Mouse (Mus musculus) forebrain, embryonic 10.5 days (tissue): ENCODE measurements around the gene Med12l. TPM values are rescaled to one million over a fixed set of nuclear protein-coding genes. Genes with fewer than 3 reads are reported as not detected.

ENCODE experiments used
- DNase-seq: peaks from one replicate; pipeline ENCODE4 v3.0.0-alpha.2; 2017; ENCODE audit warnings: low spot score; ENCODE audit errors: extremely low spot score
- H3K27ac ChIP-seq: fragments of 300-500 bp; sonication (generic); 2 replicates; pipeline ENCODE4 v1.5.1; 2016; ENCODE audit warnings: mild to moderate bottlenecking
- H3K27me3 ChIP-seq: fragments of 300-500 bp; sonication (generic); 2 replicates; pipeline ENCODE4 v1.6.1; 2016; ENCODE audit warnings: mild to moderate bottlenecking; ENCODE audit not compliant: poor library complexity, severe bottlenecking
- H3K36me3 ChIP-seq: fragments of 300-500 bp; sonication (generic); replicated peaks from 2 replicates; pipeline ENCODE4 v1.6.1; 2016; ENCODE audit warnings: mild to moderate bottlenecking, moderate library complexity
- H3K4me1 ChIP-seq: fragments of 300-500 bp; sonication (generic); 2 replicates; pipeline ENCODE4 v1.6.1; 2016
- H3K4me3 ChIP-seq: fragments of 300-500 bp; sonication (generic); 2 replicates; pipeline ENCODE4 v1.5.1; 2016; ENCODE audit warnings: mild to moderate bottlenecking, moderate library complexity
- H3K9me3 ChIP-seq: fragments of 300-500 bp; sonication (generic); 2 replicates; pipeline ENCODE4 v1.6.1; 2016; ENCODE audit warnings: mild to moderate bottlenecking, moderate library complexity
- WGBS: fragments of 180-500 bp; shearing (Covaris S2); methylation state at CpG from one replicate; pipeline ENCODE4 v1.1.7; 2016; 5-methylcytosine and 5-hydroxymethylcytosine counted together
- polyA plus RNA-seq: library from polyadenylated mRNA; unstranded; fragments of >200 nt; fragmentation: Nextera tagmentation; extraction: Ambion mirVana; gene quantifications from 2 replicates; pipeline ENCODE4 v1.2.1, GENCODE M21; 2016

The Med12l gene
- polyA plus RNA-seq, 1 experiment from 2014 or later, result 3.1 TPM

- Histone ChIP-seq H3K4me3 (no peak overlapping the region), H3K9me3 (no peaks in the 10 kb centered on the region), H3K4me1 (peaks cover 13% of the 10 kb centered on the region), H3K36me3 (no peaks in the 10 kb centered on the region), H3K27ac (no peak overlapping the region), H3K27me3 (no peaks in the 10 kb centered on the region)
- no peak for DNase-seq
- 37% methylated on average over 7 of the region's 7 CpGs for WGBS
These were observed 115.6 kb downstream of the Med12l start for GRCm38 (mm10) chr3:59121067-59121730.

GRCm38 (mm10) chr3:59121780-59122449 is 116.3 kb downstream of the Med12l start:
- DNase-seq, result no peak
- WGBS, result 69% methylated on average over 7 of the region's 7 CpGs
- Histone ChIP-seq H3K9me3 (no peaks in the 10 kb centered on the region), H3K4me3 (no peak overlapping the region), H3K27ac (no peak overlapping the region), H3K27me3 (no peaks in the 10 kb centered on the region), H3K36me3 (no peaks in the 10 kb centered on the region), H3K4me1 (peaks cover 13% of the 10 kb centered on the region)

DNA sequence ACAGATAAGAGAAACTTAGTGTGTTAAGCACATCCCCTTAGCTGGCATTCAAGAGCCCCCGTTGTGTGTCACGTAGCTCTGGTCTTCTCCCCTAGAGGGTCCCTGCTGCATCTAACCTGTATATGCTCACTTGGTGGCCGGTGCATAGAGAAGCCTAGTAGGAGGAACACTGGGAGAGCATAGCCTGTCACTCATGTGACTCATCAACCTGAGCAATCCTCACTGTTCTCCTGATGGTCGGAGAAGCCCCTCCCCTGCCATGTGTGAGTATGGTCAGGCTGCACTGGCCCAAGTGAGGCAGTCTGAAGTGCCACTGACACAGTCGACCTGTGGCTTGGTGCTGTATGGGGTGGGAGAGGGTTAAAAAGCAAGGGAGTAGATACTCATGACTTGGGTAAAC is 119.4 kb downstream of the Med12l start:
- no peaks in the 10 kb centered on the region for H3K36me3 ChIP-seq
- no peak for DNase-seq
- no peaks in the 10 kb centered on the region for H3K9me3 ChIP-seq

GRCm38 (mm10) chr3:59125783-59126555 is 120.3 kb downstream of the Med12l start:
- DNase-seq, result no peak
- WGBS, result 74% methylated on average over 7 of the region's 7 CpGs
- Histone ChIP-seq H3K27ac (no peak overlapping the region), H3K4me1 (peaks cover 11% of the 10 kb centered on the region), H3K27me3 (no peaks in the 10 kb centered on the region), H3K4me3 (no peak overlapping the region), H3K36me3 (no peaks in the 10 kb centered on the region), H3K9me3 (no peaks in the 10 kb centered on the region)

More for the DNA sequence above, 119.4 kb downstream of the Med12l start:
- Histone ChIP-seq H3K27me3 (no peaks in the 10 kb centered on the region), H3K4me1 (peaks cover 13% of the 10 kb centered on the region), H3K27ac (no peak overlapping the region), H3K4me3 (no peak overlapping the region)
- WGBS, result 78% methylated on average over 5 of the region's 5 CpGs

GRCm38 (mm10) chr3:59128681-59129080 is 123.1 kb downstream of the Med12l start:
- H3K9me3 ChIP-seq, result no peaks in the 10 kb centered on the region
- WGBS, result 79% methylated on average over 20 of the region's 20 CpGs
- DNase-seq, result no peak
- H3K27ac ChIP-seq, result no peak overlapping the region
- no peak overlapping the region for H3K4me3 ChIP-seq
- H3K36me3 ChIP-seq, result no peaks in the 10 kb centered on the region
- no peaks in the 10 kb centered on the region for H3K27me3 ChIP-seq
- 0 out of 2 replicates have a peak, but pooled peaks cover 2% of the 10 kb centered on the region for H3K4me1 ChIP-seq

- WGBS, result 91% methylated on average over 3 of the region's 3 CpGs
- no peak for DNase-seq
These were observed 123.9 kb downstream of the Med12l start for GRCm38 (mm10) chr3:59129547-59129946.

DNA sequence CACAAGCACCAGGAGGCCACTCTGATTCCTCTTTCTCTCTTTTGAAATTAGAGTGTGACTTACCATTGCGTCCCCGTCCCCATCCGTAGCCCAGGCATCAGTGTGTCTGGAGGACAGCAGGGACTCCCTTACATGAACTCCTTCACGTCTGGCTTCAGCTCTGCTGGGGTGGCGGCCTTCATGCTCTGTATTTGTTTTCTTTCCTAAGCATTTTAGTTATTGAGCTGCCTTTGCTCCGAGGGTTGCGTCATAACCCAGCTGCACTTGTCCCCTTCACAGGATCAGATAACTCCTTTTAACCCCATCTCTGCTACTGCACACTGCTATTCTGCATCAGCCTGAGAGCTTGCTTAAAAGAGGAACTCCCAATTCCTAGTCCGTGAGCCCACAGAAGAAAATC is 124.8 kb downstream of the Med12l start:
- Histone ChIP-seq H3K9me3 (no peaks in the 10 kb centered on the region), H3K4me1 (no peaks in the 10 kb centered on the region), H3K4me3 (no peak overlapping the region), H3K27me3 (no peaks in the 10 kb centered on the region), H3K36me3 (no peaks in the 10 kb centered on the region), H3K27ac (no peak overlapping the region)
- DNase-seq, result no peak
- WGBS, result 79% methylated on average over 8 of the region's 8 CpGs

More at GRCm38 (mm10) chr3:59129547-59129946, 123.9 kb downstream of the Med12l start:
- Histone ChIP-seq H3K27me3 (no peaks in the 10 kb centered on the region), H3K36me3 (no peaks in the 10 kb centered on the region), H3K4me1 (no peaks in the 10 kb centered on the region), H3K4me3 (no peak overlapping the region), H3K27ac (no peak overlapping the region), H3K9me3 (no peaks in the 10 kb centered on the region)

DNA sequence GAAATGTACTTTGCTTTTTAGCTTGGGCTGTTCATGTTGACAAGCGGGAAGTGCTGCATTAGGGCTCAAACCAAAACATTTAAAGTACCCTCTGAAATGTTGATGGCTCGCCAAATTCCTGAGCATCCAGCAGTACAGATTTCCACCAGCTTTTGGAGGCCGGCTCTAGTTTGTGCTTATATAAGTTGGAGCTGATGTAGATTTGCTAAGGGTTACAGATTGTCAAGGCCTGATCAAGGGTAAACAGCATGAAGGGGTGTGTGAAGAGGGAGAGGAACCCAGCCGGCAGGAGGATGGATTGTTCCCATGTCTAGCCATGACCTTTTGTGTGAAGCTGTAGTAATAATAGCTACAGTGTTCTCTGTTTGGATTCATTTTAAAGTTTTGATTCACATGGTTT is 125.5 kb downstream of the Med12l start:
- Histone ChIP-seq H3K9me3 (no peaks in the 10 kb centered on the region), H3K36me3 (no peaks in the 10 kb centered on the region), H3K4me3 (no peak overlapping the region), H3K4me1 (no peaks in the 10 kb centered on the region), H3K27me3 (no peaks in the 10 kb centered on the region), H3K27ac (no peak overlapping the region)
- 92% methylated on average over 4 of the region's 4 CpGs for WGBS
- DNase-seq, result no peak

DNA sequence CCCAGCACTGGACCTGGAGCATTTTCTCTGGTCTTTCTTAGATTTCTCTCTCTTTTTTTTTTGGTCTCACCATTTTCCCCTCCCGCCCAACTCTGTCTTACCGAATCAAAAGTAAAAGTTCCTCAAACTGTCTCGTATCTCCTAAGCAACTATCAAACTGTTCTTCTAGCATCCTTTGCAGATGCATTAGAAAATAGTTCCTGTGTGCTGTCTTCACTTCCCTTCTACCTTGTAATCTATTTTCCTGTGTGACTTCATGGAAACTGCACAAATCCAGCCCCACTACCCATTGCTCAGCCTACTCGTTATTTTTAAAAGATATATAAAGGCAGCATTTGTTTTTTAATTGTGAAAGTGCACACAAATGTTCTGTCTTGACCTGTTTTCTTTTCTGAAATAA is 126.3 kb downstream of the Med12l start:
- Histone ChIP-seq H3K27ac (no peak overlapping the region), H3K36me3 (no peaks in the 10 kb centered on the region), H3K4me3 (no peak overlapping the region), H3K4me1 (no peaks in the 10 kb centered on the region), H3K27me3 (no peaks in the 10 kb centered on the region), H3K9me3 (no peaks in the 10 kb centered on the region)
- WGBS, result 88% methylated on average over 4 of the region's 4 CpGs
- DNase-seq, result no peak

DNA sequence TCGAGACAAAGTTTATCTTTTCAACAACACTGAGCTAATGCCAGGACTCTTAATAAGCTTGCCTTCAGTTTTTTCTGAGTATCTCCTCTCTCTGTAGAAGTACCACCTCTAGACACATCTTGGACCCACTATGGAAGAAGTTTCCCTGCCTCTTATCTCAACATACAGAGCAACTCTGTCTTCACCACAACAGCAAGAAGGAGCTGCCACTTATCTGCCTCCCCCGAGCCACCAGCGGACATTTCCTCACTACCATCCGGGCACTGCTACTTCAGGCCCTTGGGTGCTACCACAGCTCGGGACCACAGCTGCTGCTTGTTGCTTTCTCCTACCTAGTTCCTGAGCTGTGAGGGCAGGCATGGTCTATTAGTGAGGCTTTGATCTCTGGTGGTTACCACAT is 127.6 kb downstream of the Med12l start:
- no peaks in the 10 kb centered on the region for H3K36me3 ChIP-seq
- no peaks in the 10 kb centered on the region for H3K27me3 ChIP-seq
- 92% methylated on average over 5 of the region's 5 CpGs for WGBS
- no peaks in the 10 kb centered on the region for H3K9me3 ChIP-seq
- no peaks in the 10 kb centered on the region for H3K4me1 ChIP-seq
- no peak overlapping the region for H3K27ac ChIP-seq
- DNase-seq, result no peak
- H3K4me3 ChIP-seq, result no peak overlapping the region

DNA sequence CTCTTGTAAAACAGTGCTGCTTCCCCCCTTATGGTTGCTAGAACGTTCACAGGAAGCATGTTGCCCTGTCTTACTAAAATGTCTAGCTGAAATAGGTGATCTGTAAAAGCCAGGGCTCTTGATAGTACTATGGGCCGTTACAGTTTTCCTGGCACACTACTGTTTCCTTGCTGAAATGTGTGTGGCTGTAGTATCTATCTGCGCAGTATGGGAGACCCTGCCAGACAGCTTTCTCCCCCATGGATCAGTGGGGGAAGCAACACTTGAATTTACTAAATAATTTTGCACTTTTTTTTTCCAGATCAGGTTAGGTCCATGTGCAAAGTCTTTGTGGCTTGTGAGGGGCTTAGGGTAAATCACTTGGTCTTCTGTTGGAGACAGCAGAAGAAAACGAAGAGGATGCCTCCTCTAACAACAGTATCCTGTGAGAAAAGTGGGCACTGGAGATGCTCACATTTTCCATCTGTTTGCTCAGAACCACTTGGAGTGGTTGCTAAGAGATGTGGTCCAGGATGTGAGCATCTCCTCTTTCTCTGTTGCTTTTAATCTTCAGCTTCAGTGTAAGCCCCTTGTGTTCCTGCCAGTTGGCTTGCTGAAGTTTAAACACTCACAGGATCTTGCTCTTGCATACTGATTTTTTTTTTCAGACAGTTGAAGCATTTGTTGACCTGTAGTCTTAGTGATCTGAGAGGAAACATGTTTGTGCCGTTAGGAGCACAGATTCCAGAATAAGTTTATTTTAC is 130.5 kb downstream of the Med12l start:
- H3K4me1 ChIP-seq, result 0 out of 2 replicates have a peak, but pooled peaks cover 7% of the 10 kb centered on the region
- no peaks in the 10 kb centered on the region for H3K36me3 ChIP-seq
- H3K27ac ChIP-seq, result no peak overlapping the region
- H3K9me3 ChIP-seq, result no peaks in the 10 kb centered on the region
- H3K4me3 ChIP-seq, result no peak overlapping the region
- no peaks in the 10 kb centered on the region for H3K27me3 ChIP-seq
- no peak for DNase-seq
- WGBS, result 85% methylated on average over 5 of the region's 5 CpGs

- no peak overlapping the region for H3K4me3 ChIP-seq
- H3K27me3 ChIP-seq, result no peaks in the 10 kb centered on the region
- H3K36me3 ChIP-seq, result no peaks in the 10 kb centered on the region
- no peak for DNase-seq
- no peaks in the 10 kb centered on the region for H3K9me3 ChIP-seq
- H3K27ac ChIP-seq, result no peak overlapping the region
- H3K4me1 ChIP-seq, result peaks cover 10% of the 10 kb centered on the region; the same call in 1 of the 2 replicates
- WGBS, result 76% methylated on average over 12 of the region's 12 CpGs
These were observed 133.4 kb downstream of the Med12l start for GRCm38 (mm10) chr3:59138946-59139468.
